Mouse (Mus musculus) ovary, adult 18-20 months (tissue): ENCODE data around the gene Socs3.
A peak's percentile ranks its signal among the peaks of the same experiment; 100 is the strongest.

Experiments used
- DNase-seq: peaks from one replicate; pipeline ENCODE4 v3.0.0; 2022; ENCODE audit warnings: low spot score, mixed read lengths

The Socs3 gene

DNA sequence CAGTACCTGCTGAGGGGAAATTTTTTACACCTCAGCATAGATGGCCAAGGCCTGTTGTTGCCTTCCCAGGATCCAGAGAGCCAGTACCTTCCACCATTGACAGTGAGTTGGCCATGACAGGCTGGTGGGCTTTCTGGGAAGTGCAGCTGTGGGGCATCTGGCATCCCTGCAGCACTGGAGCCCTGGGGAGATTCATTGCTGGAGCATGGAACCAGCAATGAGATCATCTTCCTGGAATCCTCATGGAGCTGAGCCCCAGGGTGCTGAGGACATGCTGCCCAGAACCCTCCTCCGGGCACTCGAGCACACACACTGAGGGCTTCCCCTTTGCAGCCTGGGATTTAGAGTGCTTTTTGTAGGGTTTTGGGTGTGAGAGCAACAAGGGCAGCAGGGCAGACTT is 25.4 kb upstream of the Socs3 start:
- no peak for DNase-seq

DNA sequence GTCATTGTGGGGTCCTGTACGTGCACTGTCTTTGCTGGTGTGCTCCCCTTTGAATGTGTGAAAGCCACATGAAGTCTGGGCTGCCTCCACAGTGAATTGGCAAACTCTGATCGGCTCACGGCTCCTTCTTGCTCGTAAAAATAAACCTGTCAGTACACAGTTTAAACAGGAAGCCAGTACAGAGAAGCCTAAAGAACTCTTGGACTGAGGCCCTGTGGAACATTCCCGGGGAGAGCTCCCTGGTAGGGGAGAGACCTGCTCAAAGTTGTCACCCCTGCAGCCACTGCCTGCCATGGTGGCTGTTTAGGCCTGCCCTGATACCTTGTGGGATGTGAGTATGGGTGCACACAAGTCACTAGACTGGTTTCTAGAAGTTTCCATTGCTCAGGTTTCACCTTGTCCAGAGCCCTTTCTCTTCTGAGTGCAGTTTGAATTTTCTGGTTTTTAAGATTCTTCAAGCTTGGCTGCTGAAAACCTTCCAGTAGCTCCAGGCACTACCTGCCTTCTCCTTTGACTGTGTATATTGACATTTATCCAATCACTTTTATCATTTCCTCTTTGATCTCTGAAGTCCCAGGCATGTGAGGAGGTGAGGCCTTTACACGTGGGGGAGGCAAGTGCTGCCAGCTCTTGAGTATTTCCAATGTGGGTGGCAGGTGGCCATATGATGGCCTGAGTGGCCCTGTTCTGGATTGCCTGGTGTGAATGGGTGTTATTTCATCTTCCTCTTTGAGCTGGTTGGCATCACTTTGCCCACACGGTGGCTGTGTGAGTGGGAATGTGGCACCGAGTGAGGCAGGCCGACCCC is 24.6 kb upstream of the Socs3 start:
- DNase-seq = no peak

DNA sequence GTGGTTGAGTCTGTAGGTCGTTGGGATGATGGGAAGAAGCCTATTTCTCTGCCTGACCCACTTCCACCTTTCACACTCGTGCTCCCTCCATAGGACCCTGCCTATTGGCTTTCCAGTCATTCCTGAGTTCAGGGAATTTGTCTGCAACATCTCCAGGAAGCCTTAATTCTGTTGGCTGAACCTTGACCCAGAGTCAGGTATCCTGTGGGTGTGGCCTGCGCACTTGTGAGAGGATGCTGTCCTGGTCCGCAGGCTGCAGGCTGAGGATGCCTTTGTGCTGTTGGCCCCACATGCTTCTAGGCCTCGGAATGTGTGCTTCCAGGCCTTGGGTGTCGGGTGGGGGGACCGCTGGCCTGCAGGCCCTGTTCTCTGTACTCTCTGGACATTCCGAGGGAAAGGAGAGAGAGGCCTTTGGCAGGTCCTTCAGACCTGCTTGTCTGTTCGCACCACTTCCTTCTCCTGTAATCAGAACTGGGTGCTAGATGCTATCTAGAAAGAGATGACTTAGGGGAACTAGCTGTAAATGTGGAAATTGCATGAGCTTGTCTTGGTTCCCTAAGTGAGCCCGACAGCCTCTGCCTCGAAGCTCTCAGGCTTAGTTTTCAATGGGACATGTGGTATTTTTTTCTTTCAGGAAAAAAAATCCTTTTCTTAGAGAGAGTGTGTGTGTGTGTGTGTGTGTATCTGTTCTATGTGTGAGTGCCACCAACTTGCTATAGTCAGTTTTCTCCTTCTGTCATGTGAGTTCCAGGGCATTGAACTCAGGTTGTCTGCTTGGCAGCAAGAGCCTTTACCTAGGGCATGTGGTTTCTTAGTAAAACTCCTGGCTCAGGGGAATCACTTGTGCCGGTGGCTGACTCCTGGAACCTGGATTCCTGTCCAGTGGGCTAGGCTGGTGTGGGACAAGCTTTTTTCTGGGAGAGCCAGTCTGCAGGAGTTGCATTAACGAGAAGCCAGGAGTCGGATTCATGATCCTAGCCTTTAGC is 23.6 kb upstream of the Socs3 start:
- no peak for DNase-seq

DNA sequence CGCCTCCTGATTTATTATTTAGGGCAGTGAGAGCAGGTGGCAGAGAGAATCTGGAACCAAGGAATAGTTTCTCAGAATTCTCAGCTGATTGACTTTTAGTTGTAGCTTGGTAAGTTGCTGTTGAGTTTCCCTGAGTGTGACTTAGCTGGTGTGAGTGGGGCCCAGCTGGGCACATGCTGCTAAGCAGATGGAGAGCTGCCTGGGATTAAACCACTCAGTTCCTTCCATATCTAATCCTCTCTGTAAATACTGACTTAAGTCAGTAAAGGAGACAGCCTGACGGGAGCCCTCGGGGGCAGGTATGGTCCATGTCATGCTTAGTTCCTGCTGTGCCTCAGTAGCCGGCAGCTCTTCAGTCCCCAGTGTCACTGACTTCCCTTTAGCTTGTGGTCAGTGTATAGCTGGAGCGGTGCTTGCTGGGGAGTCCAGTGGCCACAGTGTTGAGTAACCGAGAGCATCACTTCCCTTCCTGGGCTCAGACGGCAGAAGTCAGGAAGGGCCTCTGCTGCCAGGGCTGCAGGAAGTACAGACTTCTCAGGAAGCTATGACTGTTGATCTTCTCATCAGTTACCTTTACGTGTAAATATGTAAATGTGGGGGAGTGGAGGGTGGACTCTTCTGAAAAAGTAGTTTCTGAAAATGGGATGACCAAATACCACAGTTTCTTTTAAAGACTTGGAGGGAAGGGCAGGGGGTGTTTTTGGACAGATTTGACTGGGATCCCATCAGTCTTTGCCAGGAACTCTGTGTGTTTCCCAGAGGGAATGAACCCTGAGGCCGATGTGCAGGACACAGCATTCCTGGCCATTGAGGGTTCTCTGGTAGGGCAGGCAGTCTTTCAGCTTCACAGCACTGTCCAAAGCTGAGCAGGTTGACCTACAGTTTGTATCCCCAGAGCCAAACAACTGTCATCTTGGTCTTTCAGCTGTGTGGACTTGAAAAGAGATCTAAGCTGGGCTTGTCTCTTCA is 21.9 kb upstream of the Socs3 start:
- DNase-seq = no peak

DNA sequence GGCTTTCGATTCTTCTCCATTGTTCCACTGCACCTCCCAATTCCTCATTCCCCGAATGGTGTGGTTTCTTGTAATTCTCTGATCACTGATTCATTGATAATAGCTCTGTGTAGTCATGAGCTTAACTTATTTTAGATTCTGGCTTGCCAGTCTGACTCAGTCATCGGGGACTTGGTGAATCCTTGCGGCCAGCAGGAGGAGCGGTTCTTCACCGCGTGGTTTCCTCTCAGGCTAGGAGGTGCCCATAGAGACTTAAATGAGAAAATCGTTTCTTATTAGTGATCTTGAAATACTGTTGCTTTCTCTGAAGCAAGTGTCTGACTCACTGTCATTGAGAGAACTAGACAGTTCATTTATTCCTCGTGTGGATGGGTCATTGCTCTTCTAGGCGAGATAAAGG is 20.1 kb upstream of the Socs3 start:
- DNase-seq = no peak

DNA sequence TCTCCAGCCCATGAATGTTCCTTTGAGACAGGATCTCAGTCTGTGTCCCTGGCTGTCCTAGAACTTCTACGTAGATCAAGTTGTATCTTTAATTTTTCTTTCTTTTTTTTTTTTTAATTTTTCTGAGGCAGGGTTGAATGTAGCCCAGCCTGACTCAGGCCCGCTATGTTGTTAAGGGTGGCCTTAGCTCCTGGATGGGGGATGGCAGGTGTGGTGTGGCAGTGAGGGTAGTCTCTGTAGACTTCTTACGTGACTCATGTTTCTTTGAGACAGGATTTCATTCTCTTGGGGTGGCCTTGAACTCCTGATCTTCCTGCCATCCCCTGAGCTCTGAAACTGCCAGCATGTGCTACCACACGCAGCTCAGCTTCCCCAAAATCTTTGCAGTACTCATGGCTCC is 19.4 kb upstream of the Socs3 start:
- DNase-seq = no peak

DNA sequence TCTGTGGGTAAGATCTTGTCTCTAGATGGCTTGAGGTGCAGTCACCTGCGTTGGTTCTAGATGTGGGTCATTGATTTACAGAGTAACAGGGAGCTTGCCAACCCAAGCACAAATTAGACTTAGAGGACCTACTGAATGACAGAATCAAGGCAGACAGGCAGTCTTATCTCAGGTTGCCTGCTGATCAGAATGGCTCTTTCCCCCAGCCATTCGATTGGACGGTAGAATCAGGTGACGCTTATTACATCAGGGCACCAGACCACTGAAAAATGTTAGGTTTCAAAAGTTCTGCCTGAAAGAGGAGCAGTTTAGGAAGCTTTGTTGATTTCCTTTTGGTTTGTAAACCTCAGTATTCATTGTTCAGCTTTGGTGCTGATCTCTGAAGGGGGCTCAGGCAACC is 18.1 kb upstream of the Socs3 start:
- no peak for DNase-seq

DNA sequence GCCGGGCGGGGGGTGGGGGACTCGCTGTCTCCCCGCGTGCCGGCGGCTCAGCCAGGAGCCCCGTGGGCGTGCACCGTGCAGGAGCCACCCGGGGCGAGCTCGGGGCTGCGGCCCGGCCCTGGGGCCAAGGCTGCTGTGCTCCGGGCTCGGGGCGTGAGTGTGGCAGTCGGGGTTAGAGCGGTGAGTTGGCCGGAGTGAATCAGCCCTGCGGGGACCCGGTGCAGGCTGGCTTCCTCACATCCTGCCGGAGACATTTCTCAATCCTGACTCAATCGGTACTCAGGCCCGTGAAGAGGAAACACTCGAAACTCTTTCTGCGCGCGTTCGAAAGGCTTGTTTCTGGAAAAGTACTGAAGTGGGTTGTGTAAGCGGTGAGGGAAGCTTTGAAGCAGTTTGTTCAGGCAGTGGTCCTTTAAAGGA is 17.2 kb upstream of the Socs3 start:
- no peak for DNase-seq

DNA sequence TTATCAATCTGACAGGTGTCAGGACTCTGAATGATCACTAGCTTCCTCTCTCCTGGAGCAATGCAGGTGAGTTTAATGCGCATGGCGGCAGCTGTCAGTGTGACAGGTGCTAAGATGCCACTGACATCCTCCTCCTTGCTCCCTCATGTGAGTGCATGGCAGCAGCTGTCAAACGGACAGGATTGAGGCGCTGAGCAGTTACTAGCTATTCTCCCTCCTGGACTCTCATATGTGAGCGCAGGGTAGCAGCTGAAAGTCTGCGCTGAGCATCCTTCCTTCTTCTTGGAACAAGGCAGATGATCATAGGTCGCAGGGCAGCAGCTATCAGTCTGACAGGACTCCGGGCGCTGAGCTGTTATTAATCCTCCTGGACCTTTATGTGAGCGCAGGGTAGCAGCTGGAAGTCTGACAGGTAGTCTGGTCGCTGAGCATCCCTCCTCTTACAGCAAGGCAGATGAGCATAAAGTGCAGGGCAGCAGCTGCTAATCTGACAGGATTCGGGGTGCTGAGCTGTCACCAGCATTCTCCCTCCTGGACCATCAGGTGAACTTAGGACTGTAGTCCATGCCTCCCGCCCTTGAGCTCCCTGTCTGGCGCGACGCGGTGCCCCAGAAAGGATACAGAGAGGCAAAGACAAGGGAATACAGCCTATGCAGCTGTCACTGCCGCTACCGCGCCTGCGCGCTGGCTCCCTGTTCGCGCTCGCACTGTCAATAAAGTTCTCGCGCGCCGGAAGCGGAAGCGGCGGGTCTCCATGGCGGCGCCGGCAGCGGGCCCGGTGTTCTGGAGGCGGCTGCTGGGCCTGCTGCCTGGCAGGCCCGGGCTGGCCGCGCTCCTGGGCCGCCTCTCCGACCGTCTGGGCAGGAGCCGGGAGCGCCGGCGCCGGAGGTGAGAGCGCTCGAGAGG is 16.5 kb upstream of the Socs3 start, which contains the start of gene Pgs1:
TSS of gene Pgs1 (plus strand) at position 167 of the 906 bp plus-strand sequence.
- DNase-seq = peak; percentile 84

DNA sequence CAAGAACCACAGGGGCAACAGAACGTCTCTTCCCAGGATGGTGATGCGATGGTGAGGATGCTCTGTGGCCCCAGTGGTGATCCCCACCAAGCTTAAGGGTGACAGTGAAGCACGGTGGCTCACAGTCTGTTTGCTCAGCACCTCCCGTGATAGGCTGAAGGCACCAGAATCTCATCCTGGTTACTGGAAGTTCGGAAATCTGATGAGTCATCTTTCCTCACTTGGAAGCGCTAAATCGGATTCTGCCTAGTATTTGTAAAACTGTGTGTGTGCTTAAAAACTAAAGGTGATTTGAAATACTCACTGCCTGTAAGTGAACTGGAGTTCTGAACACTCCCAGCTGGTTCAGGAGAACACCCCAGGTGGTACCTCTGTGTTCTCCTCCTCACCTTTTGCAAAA is 13.9 kb upstream of the Socs3 start:
- DNase-seq = no peak

DNA sequence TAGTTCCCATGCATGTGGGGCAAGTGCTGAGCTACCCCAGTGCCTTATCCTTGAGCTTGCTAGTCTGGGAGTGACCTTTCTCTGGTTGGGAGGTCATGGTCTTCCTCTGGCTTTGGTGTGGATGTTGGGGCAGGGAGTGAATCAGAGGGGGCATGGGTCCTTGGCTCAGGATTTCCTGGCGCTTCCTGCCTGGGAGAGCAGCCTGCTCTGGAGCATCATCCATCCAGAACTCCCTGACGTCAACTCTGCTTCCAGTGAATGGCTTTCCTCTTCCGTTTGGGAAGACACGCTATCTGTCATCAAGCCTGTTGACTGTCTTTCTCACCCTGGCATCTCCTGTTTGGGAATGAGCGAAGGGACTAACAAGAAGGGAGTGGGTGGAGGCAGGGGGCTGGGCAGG is 12.6 kb upstream of the Socs3 start:
- DNase-seq = no peak

DNA sequence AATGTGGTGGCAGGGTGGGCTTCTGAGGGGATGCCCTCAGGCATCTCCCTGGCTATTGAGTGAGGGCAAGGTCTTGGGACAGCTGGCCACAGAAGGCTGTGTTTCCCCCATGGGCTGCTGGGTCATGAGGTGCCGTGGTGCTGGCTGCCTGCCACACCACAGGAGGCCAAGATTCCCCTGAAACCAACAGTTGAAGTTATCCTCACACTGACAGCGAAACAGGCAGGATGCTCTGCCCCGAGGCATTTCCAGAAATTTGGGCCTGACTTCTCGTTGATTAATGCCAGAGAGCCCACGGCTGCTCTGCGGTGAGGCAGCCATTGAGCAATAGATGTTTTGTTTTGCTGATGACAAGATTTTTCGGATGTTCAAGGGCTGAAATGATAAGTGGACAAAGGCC is 9.5 kb upstream of the Socs3 start:
- no peak for DNase-seq

DNA sequence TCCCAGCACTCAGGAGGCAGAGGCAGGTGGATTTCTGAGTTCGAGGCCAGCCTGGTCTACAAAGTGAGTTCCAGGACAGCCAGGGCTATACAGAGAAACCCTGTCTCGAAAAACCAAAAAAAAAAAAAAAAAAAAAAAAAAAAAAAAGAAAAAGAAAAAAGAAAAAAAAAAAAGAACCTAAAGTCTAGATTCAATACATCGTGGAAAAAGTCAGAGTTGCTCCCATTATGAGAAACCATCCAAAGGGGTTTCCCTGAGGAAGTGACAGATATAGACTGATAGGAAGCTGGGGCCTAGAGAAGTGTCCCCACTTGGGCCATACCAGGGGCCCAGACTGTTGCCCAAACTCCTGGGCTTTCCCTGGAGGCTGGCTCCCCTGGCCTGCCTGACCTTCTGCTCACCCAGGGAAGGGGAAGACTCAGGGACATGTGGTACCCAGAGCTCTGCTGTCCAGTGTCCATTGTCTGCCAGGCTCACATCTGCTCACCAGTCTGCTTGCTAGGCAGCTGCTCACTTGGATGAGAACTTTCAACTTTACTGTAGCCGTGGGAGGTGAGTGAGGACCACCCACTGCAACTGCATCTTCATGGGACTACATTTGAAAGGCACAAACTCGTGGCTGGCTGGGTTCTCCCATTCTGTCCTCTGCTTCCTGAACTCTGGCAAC is 8.0 kb upstream of the Socs3 start:
- no peak for DNase-seq

DNA sequence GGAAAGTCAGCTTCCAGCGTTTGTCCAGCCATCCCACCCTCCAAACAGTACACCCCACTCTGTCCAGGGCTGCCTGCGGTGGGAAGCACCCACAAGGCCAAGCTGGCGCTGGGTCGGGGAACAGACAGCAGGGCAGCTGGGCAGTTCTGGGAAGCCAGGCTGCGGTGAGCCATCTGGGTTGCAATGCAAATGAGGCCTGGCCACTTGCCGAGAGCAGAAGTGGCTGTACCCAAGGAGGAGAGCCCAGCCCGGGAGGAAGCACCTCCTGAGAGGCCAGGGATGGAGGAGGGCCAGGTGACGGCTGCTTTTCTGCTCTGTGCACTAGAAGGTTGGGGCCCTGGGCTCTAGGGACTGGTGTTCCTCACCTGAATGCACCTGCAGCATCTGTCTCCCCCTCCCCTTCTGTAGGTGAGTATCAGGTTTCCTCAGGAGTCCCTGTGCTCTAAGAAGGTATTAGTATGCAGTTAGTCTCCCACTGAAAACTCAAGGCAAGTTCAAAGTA is 6.3 kb upstream of the Socs3 start:
- DNase-seq = peak; percentile 68

DNA sequence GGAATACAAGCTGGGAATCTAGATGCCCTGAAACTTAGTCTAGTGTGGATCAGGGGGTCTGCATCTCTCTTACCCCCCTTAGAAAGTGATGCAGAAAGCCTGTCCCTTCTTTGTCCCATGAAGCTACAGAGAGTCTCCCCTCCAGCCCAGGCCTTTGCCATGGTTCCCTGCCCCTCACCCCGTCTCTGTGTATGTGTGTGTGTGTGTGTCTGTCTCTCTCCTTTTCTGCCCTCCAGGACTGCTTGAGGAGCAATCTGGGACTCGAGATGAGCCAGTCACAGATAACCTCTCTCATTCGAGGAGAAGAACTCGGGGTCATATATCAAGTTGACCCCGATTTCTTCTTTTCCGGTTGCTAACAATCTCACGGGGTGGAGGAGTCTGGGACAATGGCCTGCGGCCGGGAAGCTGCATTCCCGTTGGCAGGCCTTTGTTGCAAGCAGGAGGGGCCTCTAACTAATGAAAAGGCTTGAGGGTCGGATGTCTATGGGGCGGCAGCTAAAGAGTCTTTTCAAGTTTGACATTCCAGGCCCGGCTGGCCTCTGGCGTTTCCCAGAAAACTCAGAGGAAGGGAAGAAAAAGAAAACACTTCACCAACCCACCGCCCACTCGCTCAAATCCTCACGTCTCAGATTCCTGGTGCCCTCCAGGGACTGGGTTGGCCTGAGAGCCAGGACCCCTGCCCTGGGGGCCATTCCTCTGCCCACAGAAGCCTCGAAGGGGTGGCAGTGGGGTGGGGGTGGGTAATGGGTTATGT is 5.5 kb upstream of the Socs3 start:
- no peak for DNase-seq

DNA sequence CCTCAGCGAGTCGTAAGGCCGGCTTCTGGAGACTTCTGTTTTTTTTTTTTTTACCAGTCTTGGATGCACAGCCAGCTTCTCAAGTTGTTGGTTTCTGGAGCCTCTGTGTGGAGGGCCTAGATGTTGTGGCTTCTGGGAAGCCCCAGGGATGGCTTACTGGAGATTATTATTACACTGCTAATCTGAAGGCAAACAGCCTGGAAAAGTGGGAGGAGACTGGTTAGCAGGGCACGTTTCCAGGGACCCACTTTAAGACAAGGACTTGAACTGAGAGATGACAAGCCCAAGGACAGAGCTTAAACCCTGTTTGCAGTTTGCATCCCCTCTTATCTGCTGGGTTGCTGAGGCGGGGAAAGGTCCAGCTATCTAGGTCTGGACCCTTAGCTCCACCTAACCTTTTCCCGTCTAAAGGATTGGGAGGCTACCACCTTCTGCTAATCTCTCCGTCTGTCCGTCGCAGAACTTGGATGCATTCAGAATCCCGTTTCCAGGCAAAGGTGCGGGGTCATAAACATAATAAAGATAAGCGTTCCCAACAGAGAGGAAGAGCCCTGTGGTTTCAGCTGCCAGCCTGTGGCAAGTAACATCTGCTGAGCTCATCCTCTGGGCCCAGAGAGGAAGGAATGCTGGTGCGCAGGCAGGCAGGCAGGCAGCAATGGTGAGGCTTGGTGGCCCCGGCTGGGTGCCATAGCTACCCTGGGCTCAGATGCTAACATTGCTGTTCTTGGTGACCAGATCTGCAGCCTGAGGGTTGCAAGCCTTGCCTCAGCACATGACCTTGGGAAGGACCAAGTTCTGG is 4.7 kb upstream of the Socs3 start:
- peak; percentile 70 for DNase-seq

DNA sequence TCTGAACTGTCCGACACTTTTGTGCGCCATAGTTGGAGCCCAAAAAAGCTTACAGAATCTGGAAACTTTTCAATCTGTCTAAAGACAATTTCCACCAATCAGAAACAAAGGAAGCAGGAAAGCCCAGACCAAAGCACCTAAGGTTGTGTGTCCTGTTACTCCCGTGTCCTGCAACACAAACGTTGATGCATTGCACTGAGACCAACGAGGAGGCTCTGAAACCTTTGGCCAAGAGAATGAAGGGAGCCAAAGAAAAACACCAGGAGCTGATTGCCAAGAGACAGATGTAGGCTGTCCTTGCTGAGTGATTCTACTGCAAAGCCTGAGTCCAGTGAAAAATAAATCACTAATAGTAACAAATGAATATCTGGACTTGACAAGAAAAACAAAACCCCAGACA is 3.7 kb upstream of the Socs3 start:
- no peak for DNase-seq
